Mouse (Mus musculus): ENCODE data around the gene Gpank1. TPM values are rescaled to one million over a fixed set of nuclear protein-coding genes. Genes with fewer than 3 reads are reported as not detected.

Gene Gpank1
- total RNA-seq (2015) (22.6 and 24.6 TPM in 2 replicates), total RNA-seq (2017) (48.5 and 50.0 TPM in 2 replicates)

GRCm38 (mm10) chr17:35121143-35121799 lies at the start of gene Gpank1:
Gene Gpank1 (plus strand): TSS chr17:35121455.
- peak; percentile 92 for ATAC-seq (ENCODE audit: poor library complexity, severe bottlenecking)

- no peak for ATAC-seq (ENCODE audit: poor library complexity, severe bottlenecking)
Measured at GRCm38 (mm10) chr17:35074097-35074496, 47.2 kb upstream of the Gpank1 start.

GRCm38 (mm10) chr17:35076507-35077176 lies 44.6 kb upstream of the Gpank1 start, which contains the start of gene Ly6g6e:
Gene Ly6g6e (plus strand): TSS chr17:35076902.
- ATAC-seq (ENCODE audit: poor library complexity, severe bottlenecking), result no peak

GRCm38 (mm10) chr17:35077285-35077684 lies 44.0 kb upstream of the Gpank1 start:
- no peak for ATAC-seq (ENCODE audit: poor library complexity, severe bottlenecking)

DNA sequence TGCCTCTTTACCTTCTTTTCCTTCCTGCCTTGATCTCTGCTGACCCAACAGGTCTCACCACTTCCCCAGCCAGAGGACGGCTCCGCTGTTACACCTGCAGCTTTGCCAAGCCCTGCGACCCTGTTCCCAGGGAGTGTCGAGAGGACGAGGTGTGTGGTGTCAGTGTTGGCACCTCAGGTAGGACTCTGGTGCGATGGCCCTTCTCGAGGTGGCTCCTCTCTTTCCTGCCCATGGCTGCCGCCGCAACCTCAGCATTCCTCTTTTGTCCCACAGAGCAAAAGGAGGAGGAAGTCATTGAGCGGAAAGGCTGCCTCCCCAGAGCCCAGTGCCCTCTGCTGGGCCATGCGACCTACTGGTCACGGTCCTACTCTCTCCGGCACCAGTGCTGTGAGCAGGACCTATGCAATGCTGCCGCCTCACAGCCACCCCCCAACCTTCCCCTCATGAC lies 43.4 kb upstream of the Gpank1 start, which contains the start of gene Ly6g6d:
Gene Ly6g6d, minus strand, starts transcription at position 280 of the 448 bp plus-strand sequence.
- ATAC-seq (ENCODE audit: poor library complexity, severe bottlenecking), result peak; percentile 76; the same call in 1 of the 2 replicates

DNA sequence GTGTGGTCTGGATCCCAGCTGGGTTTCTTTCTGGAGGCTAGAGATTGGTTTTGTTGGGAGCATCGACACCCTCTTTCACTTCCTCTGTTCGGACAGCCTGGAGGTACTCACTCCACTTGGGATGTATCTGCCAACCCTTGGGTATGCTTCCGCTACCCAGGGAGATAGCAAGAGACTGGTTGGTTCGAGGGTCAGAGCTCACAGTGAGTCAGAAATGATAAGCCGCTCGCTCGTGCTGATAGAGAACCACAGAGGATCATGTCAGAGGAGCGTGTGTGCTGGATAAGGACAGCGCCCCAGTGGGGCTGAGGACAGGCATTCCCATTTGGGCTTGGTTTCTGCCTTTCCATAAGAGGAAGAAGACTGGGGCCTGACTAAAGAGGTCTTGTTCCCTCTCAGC lies 41.5 kb upstream of the Gpank1 start:
- peak; percentile 45 for ATAC-seq (ENCODE audit: poor library complexity, severe bottlenecking)

DNA sequence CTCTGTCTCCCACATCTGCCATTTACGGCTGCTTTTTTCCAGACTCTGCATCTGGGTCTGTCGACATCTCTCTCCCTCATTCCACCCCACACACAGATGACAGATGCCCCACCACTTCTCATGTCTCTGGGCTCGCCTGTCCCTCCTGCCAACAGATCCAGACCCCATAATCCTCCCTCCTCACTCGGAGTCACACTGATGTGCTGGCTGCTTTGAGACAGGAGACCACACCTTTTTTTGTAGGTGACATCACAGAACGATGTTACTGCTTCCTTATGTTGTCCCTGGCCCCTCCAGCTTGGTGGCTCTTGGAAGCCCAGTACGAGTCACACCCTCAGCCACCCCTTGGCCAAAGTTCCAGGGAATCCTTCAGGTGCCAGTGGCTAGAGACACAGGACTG lies 41.0 kb upstream of the Gpank1 start:
- ATAC-seq (ENCODE audit: poor library complexity, severe bottlenecking), result no peak

DNA sequence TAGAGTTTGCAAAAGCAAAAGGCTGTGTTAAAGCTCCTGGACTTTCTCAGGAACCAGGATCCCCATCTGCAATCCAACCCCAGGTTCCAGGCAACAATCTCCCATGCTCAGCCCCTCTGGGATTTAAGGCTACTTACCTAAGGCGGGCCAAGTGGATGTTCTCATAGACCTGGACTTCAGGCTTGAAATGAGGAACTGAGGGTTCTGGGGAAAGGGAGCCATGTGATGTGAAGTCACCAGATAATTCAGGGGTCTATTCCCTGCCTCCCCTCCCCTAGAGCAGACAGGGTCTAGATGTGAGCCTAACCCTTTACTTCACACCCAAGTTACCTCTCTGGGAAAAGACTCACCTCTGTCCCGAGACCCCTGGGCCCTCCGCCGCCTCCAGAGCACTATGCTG lies 40.5 kb upstream of the Gpank1 start:
- ATAC-seq (ENCODE audit: poor library complexity, severe bottlenecking), result no peak

- no peak for ATAC-seq (ENCODE audit: poor library complexity, severe bottlenecking)
Measured at GRCm38 (mm10) chr17:35082841-35083576, 38.2 kb upstream of the Gpank1 start.

- no peak for ATAC-seq (ENCODE audit: poor library complexity, severe bottlenecking)
Measured at GRCm38 (mm10) chr17:35083929-35084497, 37.2 kb upstream of the Gpank1 start.

DNA sequence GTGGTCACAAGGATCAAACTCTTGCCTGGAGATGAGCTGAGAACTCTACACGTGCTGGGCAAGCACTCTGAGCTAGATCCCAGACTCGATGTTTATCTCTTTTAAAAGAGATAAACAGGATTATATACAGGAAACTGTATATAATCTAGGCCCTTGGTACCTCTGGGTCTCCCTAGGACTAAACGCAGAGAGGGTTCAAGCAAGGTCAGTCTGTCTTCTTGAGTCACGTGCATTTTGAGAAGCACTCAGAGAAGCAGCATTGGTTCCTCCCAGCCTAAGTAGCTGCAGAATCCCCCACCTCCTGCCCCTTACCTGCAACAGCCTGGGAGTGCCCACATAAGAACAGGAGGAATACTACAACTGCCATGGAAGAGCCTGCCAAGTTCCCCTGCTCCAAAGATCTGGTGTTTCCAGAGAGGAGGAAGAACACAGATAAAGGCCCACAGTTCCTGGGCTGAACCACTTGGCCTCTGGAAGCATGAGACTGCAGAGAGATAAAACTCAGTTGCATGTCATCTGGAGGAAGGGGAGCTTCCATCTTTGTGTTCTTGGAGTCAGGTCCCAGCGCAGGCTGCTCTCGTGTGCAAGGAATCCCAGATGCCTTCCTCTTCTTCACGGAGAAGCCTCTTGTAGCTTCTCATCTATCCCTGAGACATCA lies 35.9 kb upstream of the Gpank1 start, which contains the start of gene Ly6g6f:
Gene Ly6g6f, minus strand, starts transcription at position 403 of the 658 bp plus-strand sequence.
- ATAC-seq (ENCODE audit: poor library complexity, severe bottlenecking), result no peak

DNA sequence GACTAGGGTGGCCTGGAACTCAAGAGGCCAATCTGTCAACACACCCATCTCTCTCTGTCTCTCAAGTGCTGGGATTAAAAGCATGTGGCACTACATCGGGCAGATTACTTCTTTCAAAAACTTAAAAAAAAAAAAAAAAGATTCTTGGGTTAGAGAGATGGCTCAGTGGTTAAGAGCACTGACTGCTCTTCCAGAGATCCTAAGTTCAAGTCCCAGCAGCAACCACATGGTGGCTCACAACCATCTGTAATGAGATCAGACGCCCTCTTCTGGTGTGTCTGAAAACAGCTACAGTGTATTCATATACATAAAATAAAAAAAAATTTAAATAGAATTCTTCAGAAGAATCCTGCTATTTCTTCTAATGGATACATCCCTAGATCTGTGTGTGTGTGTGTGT lies 33.1 kb upstream of the Gpank1 start:
- no peak for ATAC-seq (ENCODE audit: poor library complexity, severe bottlenecking)

GRCm38 (mm10) chr17:35088825-35089644 lies 32.2 kb upstream of the Gpank1 start, which contains the start of gene Abhd16a:
Gene Abhd16a (plus strand): TSS chr17:35089263.
- peak; percentile 99 for ATAC-seq (ENCODE audit: poor library complexity, severe bottlenecking)

DNA sequence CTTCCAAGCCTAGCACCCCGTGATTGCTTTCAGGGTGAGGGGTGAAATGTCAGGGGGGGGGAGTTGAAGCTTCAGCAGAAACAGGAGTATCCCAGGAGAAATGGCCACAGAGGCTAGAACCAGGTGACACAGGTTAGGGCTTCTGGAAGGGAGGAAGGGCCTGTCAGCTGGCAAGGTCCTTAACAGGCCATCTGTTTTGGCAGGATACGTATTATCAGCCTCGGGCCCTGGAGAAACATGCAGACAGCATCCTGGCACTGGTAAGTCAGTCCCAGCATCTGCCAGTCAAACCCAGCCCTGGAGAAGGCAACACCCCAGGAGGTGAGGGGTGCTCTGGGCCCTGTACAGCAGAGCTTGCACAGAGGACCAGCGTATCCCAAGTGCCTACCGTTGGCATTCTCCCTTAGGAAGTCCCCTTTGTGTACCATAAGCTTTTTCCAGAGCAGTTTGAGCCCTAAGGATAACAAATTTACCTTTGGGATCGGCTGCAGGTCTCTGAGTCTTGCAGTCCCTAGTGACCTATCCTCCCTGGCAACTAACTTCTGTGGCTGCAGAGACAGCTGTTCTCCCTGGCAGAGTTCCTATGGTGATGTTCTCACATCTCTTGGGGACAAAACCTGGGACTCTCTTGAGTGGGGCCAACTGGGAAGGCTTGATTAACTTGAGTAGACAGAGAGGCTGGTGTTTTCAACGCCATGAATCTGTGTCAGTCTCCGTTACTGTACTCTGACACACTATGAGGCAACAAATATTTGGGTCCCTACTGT lies 30.9 kb upstream of the Gpank1 start:
- ATAC-seq (ENCODE audit: poor library complexity, severe bottlenecking), result no peak

GRCm38 (mm10) chr17:35092403-35093198 lies 28.7 kb upstream of the Gpank1 start:
- no peak for ATAC-seq (ENCODE audit: poor library complexity, severe bottlenecking)

- ATAC-seq (ENCODE audit: poor library complexity, severe bottlenecking), result peak; percentile 82
Measured at GRCm38 (mm10) chr17:35094475-35095365, 26.5 kb upstream of the Gpank1 start.

DNA sequence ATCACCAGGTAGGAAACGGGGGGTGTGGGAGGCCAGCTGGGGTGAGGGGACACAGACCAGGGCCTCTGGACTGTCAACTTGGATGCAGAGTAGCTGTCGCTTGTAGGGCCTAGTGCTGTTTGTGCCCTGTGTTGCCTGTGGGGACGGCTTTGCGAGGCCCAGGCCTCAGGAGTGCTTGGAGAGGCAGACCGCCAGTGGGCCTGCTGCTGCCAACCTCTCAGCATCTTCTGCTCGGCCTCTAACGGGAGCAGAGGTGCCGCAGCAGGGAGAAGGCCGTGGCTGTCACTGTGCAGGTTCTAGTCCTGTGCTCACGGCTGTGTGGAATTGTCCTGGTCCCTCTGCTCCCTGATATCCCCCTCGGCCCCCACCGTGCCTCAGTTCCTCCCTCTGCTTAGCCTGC lies 24.7 kb upstream of the Gpank1 start:
- ATAC-seq (ENCODE audit: poor library complexity, severe bottlenecking), result no peak

Measured in megakaryocyte, adult 5-6 weeks (primary cell).